Mouse (Mus musculus) heart, embryonic 13.5 days (tissue): Measurements from ENCODE around the gene Zfp212. TPM values are rescaled to one million over a fixed set of nuclear protein-coding genes. Genes with fewer than 3 reads are reported as not detected.

Source experiments
- polyA plus RNA-seq: library from polyadenylated mRNA; unstranded; fragments of >200 nt; fragmentation: Nextera tagmentation; extraction: Ambion mirVana; gene quantifications from 2 replicates; pipeline ENCODE4 v1.2.1, GENCODE M21; 2015

Zfp212 gene
- polyA plus RNA-seq, 1 experiment from 2014 or later = 9.2 TPM

Other genes starting within 250 kb of the Zfp212 start
- gene Pdia4, start 107.0 kb upstream of the Zfp212 start, polyA plus RNA-seq = 162 and 189 TPM in 2 replicates
- gene Zfp786, start 89.6 kb upstream of the Zfp212 start, polyA plus RNA-seq = 1.2 TPM in 2 replicates
- 3.7 TPM in 2 replicates for gene Zfp398, start 84.8 kb upstream of the Zfp212 start, polyA plus RNA-seq
- 7.6 TPM in 2 replicates for gene Zfp282, start 43.3 kb upstream of the Zfp212 start, polyA plus RNA-seq
- gene Zfp956, start 32.9 kb downstream of the Zfp212 start, polyA plus RNA-seq = 2.4 and 2.8 TPM in 2 replicates
- gene Zfp777, start 128.4 kb downstream of the Zfp212 start, polyA plus RNA-seq = 2.6 and 2.8 TPM in 2 replicates
- gene Zfp746, start 166.1 kb downstream of the Zfp212 start, polyA plus RNA-seq = 8.2 and 8.3 TPM in 2 replicates